Mouse (Mus musculus): ENCODE measurements at regions not wholly inside any gene's neighbourhood (a gene's known extent, or its start where the extent isn't known, plus 50 kb on each side); places are given as distances from the start of the nearest gene placed in this dataset.

GRCm38 (mm10) chr13:102132154-102132553 is 364.1 kb upstream of the Pik3r1 start:
- no peak for TF ChIP-seq CTCF (conservative IDR thresholded peaks at IDR 0.05; ENCODE audit: insufficient read depth, insufficient read length, low read depth, low read length)
- TF ChIP-seq POLR2A (IDR thresholded peaks at IDR 0.05; ENCODE audit: low read depth, low read length): no peak
